In genomic region chr2:69530691-69531527, GRCm38 (mm10) we compare ENCODE assay signal across 14 mouse cellular contexts. TPM values are rescaled to one million over a fixed set of nuclear protein-coding genes. Genes with fewer than 3 reads are reported as not detected.
A peak's percentile ranks its signal among the peaks of the same experiment; 100 is the strongest.
DNase-seq lines count a peak whose midpoint lies in the region; ATAC-seq and TF ChIP-seq lines count a peak whose summit lies in the region.
"Had no signal": no experiment of that assay in that cellular context is flagged by ENCODE, and none has a peak within 500 bp of the region (broad histone marks: within the 10 kb centered on the region; RNA-seq: fewer than 3 reads in every experiment).

No protein-coding gene starts in this region.

- no peak for ATAC-seq in hindbrain, postnatal 0 days
- no peak for ATAC-seq in midbrain, embryonic 14.5 days (ENCODE audit: low FRiP score, low TSS enrichment)
- ATAC-seq in hindbrain, embryonic 14.5 days (ENCODE audit: low FRiP score), result peak; percentile 14; the same call in 1 of the 2 replicates
- 0 out of 2 replicates have a peak, but pooled peaks have one; percentile 23 for ATAC-seq in midbrain, postnatal 0 days (ENCODE audit: low FRiP score)
- ATAC-seq: intestine, embryonic 16.5 days had no signal

- no peaks in the 10 kb centered on the region for H3K27me3 ChIP-seq in hindbrain, embryonic 10.5 days (ENCODE audit: insufficient read depth, poor library complexity, severe bottlenecking)
- H3K27me3 ChIP-seq in hindbrain, postnatal 0 days (ENCODE audit: insufficient read depth, low read length), result no peaks in the 10 kb centered on the region
- H3K27me3 ChIP-seq in midbrain, embryonic 10.5 days (ENCODE audit: low read depth, poor library complexity, severe bottlenecking), result no peaks in the 10 kb centered on the region
- H3K27me3 ChIP-seq in midbrain, embryonic 14.5 days (ENCODE audit: control insufficient read depth, insufficient read depth, low read length), result no peaks in the 10 kb centered on the region
- no peaks in the 10 kb centered on the region for H3K27me3 ChIP-seq in hindbrain, embryonic 14.5 days (ENCODE audit: control insufficient read depth, insufficient read depth, low read length)
- no peaks in the 10 kb centered on the region for H3K27me3 ChIP-seq in midbrain, postnatal 0 days (ENCODE audit: insufficient read depth, low read length)
- H3K27me3 ChIP-seq: CH12.LX had no signal

- H3K9me3 ChIP-seq in hindbrain, embryonic 10.5 days, result no peaks in the 10 kb centered on the region
- no peaks in the 10 kb centered on the region for H3K9me3 ChIP-seq in hindbrain, postnatal 0 days (ENCODE audit: low read length)
- no peaks in the 10 kb centered on the region for H3K9me3 ChIP-seq in midbrain, embryonic 10.5 days (replicated peaks)
- no peaks in the 10 kb centered on the region for H3K9me3 ChIP-seq in midbrain, embryonic 14.5 days (ENCODE audit: control insufficient read depth, low read length)
- no peaks in the 10 kb centered on the region for H3K9me3 ChIP-seq in hindbrain, embryonic 14.5 days (ENCODE audit: control insufficient read depth, low read length)
- H3K9me3 ChIP-seq in midbrain, postnatal 0 days (ENCODE audit: low read length), result no peaks in the 10 kb centered on the region

- peaks cover 28% of the 10 kb centered on the region for H3K4me1 ChIP-seq in hindbrain, embryonic 10.5 days (replicated peaks)
- H3K4me1 ChIP-seq in hindbrain, postnatal 0 days (ENCODE audit: insufficient read depth, low read length), result no peaks in the 10 kb centered on the region
- H3K4me1 ChIP-seq in midbrain, embryonic 10.5 days, result peaks cover 32% of the 10 kb centered on the region
- no peaks in the 10 kb centered on the region; the same call in 1 of the 2 replicates for H3K4me1 ChIP-seq in midbrain, embryonic 14.5 days (ENCODE audit: control insufficient read depth, insufficient read depth, low read length)
- H3K4me1 ChIP-seq in hindbrain, embryonic 14.5 days (replicated peaks; ENCODE audit: control insufficient read depth, insufficient read depth, low read length), result 0 out of 2 replicates have a peak, but pooled peaks cover 6% of the 10 kb centered on the region
- H3K4me1 ChIP-seq in midbrain, postnatal 0 days (ENCODE audit: insufficient read depth, low read length), result no peaks in the 10 kb centered on the region; the same call in 1 of the 2 replicates

- TF ChIP-seq CTCF in hindbrain, postnatal 0 days (IDR thresholded peaks at IDR 0.05; ENCODE audit: low read depth), result no peak
- TF ChIP-seq CTCF in midbrain, postnatal 0 days (IDR thresholded peaks at IDR 0.05), result no peak

- peak overlapping the region; percentile 75 for H3K27ac ChIP-seq in hindbrain, embryonic 10.5 days
- H3K27ac ChIP-seq in hindbrain, postnatal 0 days, result no peak overlapping the region
- peak overlapping the region; percentile 79 for H3K27ac ChIP-seq in midbrain, embryonic 10.5 days (replicated peaks)
- H3K27ac ChIP-seq in midbrain, embryonic 14.5 days (replicated peaks; ENCODE audit: low read depth, low read length), result no peak overlapping the region
- H3K27ac ChIP-seq in hindbrain, embryonic 14.5 days, result no peak overlapping the region
- no peak overlapping the region for H3K27ac ChIP-seq in midbrain, postnatal 0 days (ENCODE audit: low read depth, low read length)
- H3K27ac ChIP-seq: heart, adult 2 months; layer of hippocampus, adult 2 months had no signal

- no peak overlapping the region for H3K4me2 ChIP-seq in hindbrain, postnatal 0 days (ENCODE audit: low read depth, low read length)
- no peak overlapping the region for H3K4me2 ChIP-seq in midbrain, embryonic 14.5 days (ENCODE audit: low read length)
- no peak overlapping the region for H3K4me2 ChIP-seq in hindbrain, embryonic 14.5 days (replicated peaks)
- no peak overlapping the region for H3K4me2 ChIP-seq in midbrain, postnatal 0 days (ENCODE audit: low read depth, low read length, poor library complexity, severe bottlenecking)

- WGBS in hindbrain, embryonic 10.5 days, result 10% methylated on average over 14 of the region's 14 CpGs
- WGBS in hindbrain, postnatal 0 days, result 14% methylated on average over 14 of the region's 14 CpGs
- WGBS in midbrain, embryonic 10.5 days, result 9% methylated on average over 14 of the region's 14 CpGs
- 11% methylated on average over 14 of the region's 14 CpGs for WGBS in midbrain, embryonic 14.5 days
- 14% methylated on average over 14 of the region's 14 CpGs for WGBS in hindbrain, embryonic 14.5 days
- 13% methylated on average over 14 of the region's 14 CpGs for WGBS in midbrain, postnatal 0 days

- peak; percentile 11 for DNase-seq in hindbrain, embryonic 10.5 days (ENCODE audit: low spot score)
- no peak for DNase-seq in hindbrain, postnatal 0 days (ENCODE audit: low spot score)
- DNase-seq in midbrain, embryonic 10.5 days (ENCODE audit: low spot score), result peak; percentile 18
- no peak for DNase-seq in midbrain, embryonic 14.5 days
- DNase-seq in hindbrain, embryonic 14.5 days (ENCODE audit: low spot score), result no peak
- no peak for DNase-seq in midbrain, postnatal 0 days (ENCODE audit: low spot score)
- no peak for DNase-seq in right cerebral cortex, postnatal 4 days
- DNase-seq: adrenal gland, postnatal 10 days; cerebellum, postnatal 36 days; heart, adult 2 months; spleen, adult 18-20 months had no signal

- H3K9ac ChIP-seq in hindbrain, postnatal 0 days (replicated peaks; ENCODE audit: low read length), result no peak overlapping the region
- H3K9ac ChIP-seq in midbrain, embryonic 14.5 days (replicated peaks; ENCODE audit: low read length), result no peak overlapping the region
- H3K9ac ChIP-seq in hindbrain, embryonic 14.5 days, result no peak overlapping the region
- no peak overlapping the region for H3K9ac ChIP-seq in midbrain, postnatal 0 days (replicated peaks; ENCODE audit: low read length, poor library complexity, severe bottlenecking)

- no peak overlapping the region for H3K4me3 ChIP-seq in hindbrain, embryonic 10.5 days
- no peak overlapping the region for H3K4me3 ChIP-seq in hindbrain, postnatal 0 days (ENCODE audit: low read length)
- no peak overlapping the region for H3K4me3 ChIP-seq in midbrain, embryonic 10.5 days
- H3K4me3 ChIP-seq in midbrain, embryonic 14.5 days (replicated peaks; ENCODE audit: low read depth, low read length), result no peak overlapping the region
- H3K4me3 ChIP-seq in hindbrain, embryonic 14.5 days (replicated peaks; ENCODE audit: low read length), result no peak overlapping the region
- no peak overlapping the region for H3K4me3 ChIP-seq in midbrain, postnatal 0 days (ENCODE audit: low read depth, low read length)
- H3K4me3 ChIP-seq: heart, adult 2 months; layer of hippocampus, adult 2 months had no signal

- peaks cover 16% of the 10 kb centered on the region for H3K36me3 ChIP-seq in hindbrain, embryonic 10.5 days
- H3K36me3 ChIP-seq in hindbrain, postnatal 0 days (ENCODE audit: insufficient read depth, low read length), result no peaks in the 10 kb centered on the region
- H3K36me3 ChIP-seq in midbrain, embryonic 10.5 days, result peaks cover 42% of the 10 kb centered on the region
- no peaks in the 10 kb centered on the region for H3K36me3 ChIP-seq in midbrain, embryonic 14.5 days (ENCODE audit: control insufficient read depth, insufficient read depth, low read length)
- H3K36me3 ChIP-seq in hindbrain, embryonic 14.5 days (replicated peaks; ENCODE audit: control insufficient read depth, insufficient read depth), result no peaks in the 10 kb centered on the region
- no peaks in the 10 kb centered on the region for H3K36me3 ChIP-seq in midbrain, postnatal 0 days (ENCODE audit: insufficient read depth, low read length)

RNA-seq across cellular contexts. Expression of gene Lrp2, which starts 55.0 kb away (rescaled TPM):
- 1.8 and 2.0 TPM in 2 replicates for polyA plus RNA-seq in hindbrain, embryonic 10.5 days (2016; fragmentation: Nextera tagmentation; extraction: Ambion mirVana)
- total RNA-seq in hindbrain, postnatal 0 days (2014; rRNA removed), result 3.9 and 5.4 TPM in 2 replicates
- 0.46 and 0.48 TPM in 2 replicates for polyA plus RNA-seq in hindbrain, postnatal 0 days (2015; fragmentation: Nextera tagmentation; extraction: Ambion mirVana)
- 2.8 and 3.4 TPM in 2 replicates for polyA plus RNA-seq in midbrain, embryonic 10.5 days (2016; fragmentation: Nextera tagmentation; extraction: Ambion mirVana)
- polyA plus RNA-seq in midbrain, embryonic 14.5 days (2014; fragmentation: Nextera tagmentation; extraction: Ambion mirVana), result 1.9 and 2.9 TPM in 2 replicates
- polyA plus RNA-seq in hindbrain, embryonic 14.5 days (2014; fragmentation: Nextera tagmentation; extraction: Ambion mirVana), result 1.1 and 1.7 TPM in 2 replicates
- total RNA-seq in midbrain, postnatal 0 days (2014; rRNA removed), result 2.3 and 2.9 TPM in 2 replicates
- 0.22 and 0.31 TPM in 2 replicates for polyA plus RNA-seq in midbrain, postnatal 0 days (2015; fragmentation: Nextera tagmentation; extraction: Ambion mirVana)

Comparison
In these comparisons a context has a peak if more than half of its experiments do, and no peak if none do; other contexts are left out.
1. DNase-seq: peak in hindbrain, embryonic 10.5 days (single experiment) and midbrain, embryonic 10.5 days (single experiment); none in hindbrain, postnatal 0 days (single experiment), midbrain, embryonic 14.5 days (single experiment), hindbrain, embryonic 14.5 days (single experiment), midbrain, postnatal 0 days (single experiment) and right cerebral cortex, postnatal 4 days (single experiment).
2. H3K27ac ChIP-seq: peak in hindbrain, embryonic 10.5 days (single experiment) and midbrain, embryonic 10.5 days (single experiment); none in hindbrain, postnatal 0 days (single experiment), midbrain, embryonic 14.5 days (single experiment), hindbrain, embryonic 14.5 days (single experiment) and midbrain, postnatal 0 days (single experiment).
3. ATAC-seq: peak in hindbrain, embryonic 14.5 days (single experiment) and midbrain, postnatal 0 days (single experiment); none in hindbrain, postnatal 0 days (single experiment) and midbrain, embryonic 14.5 days (single experiment).